Mouse (Mus musculus) heart, postnatal 25 days (tissue): ENCODE measurements around the gene Lims1. TPM values are rescaled to one million over a fixed set of nuclear protein-coding genes. Genes with fewer than 3 reads are reported as not detected.

Experiments used
- DNase-seq: peaks from one replicate; pipeline ENCODE4 v3.0.0; 2022; ENCODE audit warnings: low spot score
- intact Hi-C: fragments of 180-260 bp; cut with DNase I; formaldehyde crosslinking; loops from one replicate; pipeline ENCODE4 v1.15.1; 2025
- total RNA-seq, 2 experiments: library from RNA; stranded (reverse); gene quantifications; 2 replicates each; pipeline ENCODE4 v1.2.3; 2021

Lims1 gene
- total RNA-seq, 2 experiments from 2014 or later, result 168 to 192 TPM

GRCm38 (mm10) chr10:58379699-58380098 is 56.4 kb downstream of the Lims1 start:
- intact Hi-C loops, result no loop called here

GRCm38 (mm10) chr10:58381904-58382303 is 58.6 kb downstream of the Lims1 start:
- intact Hi-C loops, result no loop called here
- no peak for DNase-seq

More at GRCm38 (mm10) chr10:58379699-58380098, 56.4 kb downstream of the Lims1 start:
- no peak for DNase-seq

GRCm38 (mm10) chr10:58382621-58383101 is 59.4 kb downstream of the Lims1 start:
- no peak for DNase-seq
- intact Hi-C loops, result no loop called here

GRCm38 (mm10) chr10:58383282-58383681 is 60.0 kb downstream of the Lims1 start:
- intact Hi-C loops, result no loop called here
- DNase-seq, result no peak

- no peak for DNase-seq
- intact Hi-C loops, result no loop called here
Measured at GRCm38 (mm10) chr10:58383761-58384160, 60.5 kb downstream of the Lims1 start.

GRCm38 (mm10) chr10:58385629-58386028 is 62.4 kb downstream of the Lims1 start:
- no peak for DNase-seq
- intact Hi-C loops, result no loop called here

GRCm38 (mm10) chr10:58386997-58387396 is 63.7 kb downstream of the Lims1 start:
- intact Hi-C loops, result no loop called here
- DNase-seq, result no peak

- no peak for DNase-seq
- intact Hi-C loops, result no loop called here
Measured at GRCm38 (mm10) chr10:58388648-58389047, 65.4 kb downstream of the Lims1 start.

GRCm38 (mm10) chr10:58389151-58389550 is 65.9 kb downstream of the Lims1 start:
- intact Hi-C loops, result no loop called here
- no peak for DNase-seq

GRCm38 (mm10) chr10:58392435-58392834 is 69.2 kb downstream of the Lims1 start:
- no peak for DNase-seq
- intact Hi-C loops, result no loop called here

- DNase-seq, result no peak
- intact Hi-C loops, result no loop called here
Measured at GRCm38 (mm10) chr10:58393026-58394014, 70.1 kb downstream of the Lims1 start.

- DNase-seq, result peak; percentile 74
- intact Hi-C loops, result no loop called here
Measured at GRCm38 (mm10) chr10:58394170-58394569, 70.9 kb downstream of the Lims1 start.

GRCm38 (mm10) chr10:58395315-58395714 is 72.0 kb downstream of the Lims1 start:
- DNase-seq, result no peak
- intact Hi-C loops, result no loop called here

GRCm38 (mm10) chr10:58395723-58396122 is 72.5 kb downstream of the Lims1 start:
- intact Hi-C loops, result no loop called here
- DNase-seq, result no peak

GRCm38 (mm10) chr10:58396600-58396999 is 73.3 kb downstream of the Lims1 start:
- intact Hi-C loops, result no loop called here
- no peak for DNase-seq

GRCm38 (mm10) chr10:58398941-58399340 is 75.7 kb downstream of the Lims1 start:
- intact Hi-C loops, result no loop called here
- no peak for DNase-seq

- no peak for DNase-seq
- intact Hi-C loops, result no loop called here
Measured at GRCm38 (mm10) chr10:58401838-58402237, 78.6 kb downstream of the Lims1 start.

GRCm38 (mm10) chr10:58404639-58405038 is 81.4 kb downstream of the Lims1 start:
- DNase-seq, result no peak
- intact Hi-C loops, result loop anchor here (5.0 kb wide), 1 partner anchor 38 kb away; no protein-coding TSS in a partner anchor

GRCm38 (mm10) chr10:58405285-58405948 is 82.2 kb downstream of the Lims1 start:
- intact Hi-C loops, result loop anchor here (5.0 kb wide), 1 partner anchor 37 kb away; no protein-coding TSS in a partner anchor
- no peak for DNase-seq

- intact Hi-C loops, result loop anchor here (5.0 kb wide), 1 partner anchor 36 kb away; no protein-coding TSS in a partner anchor
Measured at GRCm38 (mm10) chr10:58405949-58406305, 82.7 kb downstream of the Lims1 start.

GRCm38 (mm10) chr10:58412331-58412730 is 89.1 kb downstream of the Lims1 start:
- intact Hi-C loops, result no loop called here

More at GRCm38 (mm10) chr10:58405949-58406305, 82.7 kb downstream of the Lims1 start:
- no peak for DNase-seq

More at GRCm38 (mm10) chr10:58412331-58412730, 89.1 kb downstream of the Lims1 start:
- DNase-seq, result no peak
